Mouse (Mus musculus) CH12.LX (cell line): ENCODE data around the gene Sdccag8. TPM values are rescaled to one million over a fixed set of nuclear protein-coding genes. Genes with fewer than 3 reads are reported as not detected.
A peak's percentile ranks its signal among the peaks of the same experiment; 100 is the strongest.

ENCODE experiments used
- DNase-seq: peaks from one replicate; pipeline ENCODE4 v3.0.0-alpha.2; 2013; ENCODE audit errors: extremely low read depth
- H3K27ac ChIP-seq: 2 replicates; pipeline ENCODE4 v1.5.1; 2012; ENCODE audit warnings: low read depth, mild to moderate bottlenecking, control low read depth, moderate library complexity; ENCODE audit not compliant: insufficient read depth
- H3K27me3 ChIP-seq: replicated peaks from 2 replicates; pipeline ENCODE3; 2012; ENCODE audit warnings: inconsistent platforms
- H3K36me3 ChIP-seq, 2 experiments: replicated peaks in 1 of 2; 2 replicates each; pipeline versions ENCODE3 to v1.6.1; 2012; ENCODE audit warnings: inconsistent platforms in 1 of 2, low read length in 1 of 2, mild to moderate bottlenecking in 1 of 2, mixed read lengths in 1 of 2, moderate library complexity in 1 of 2; ENCODE audit not compliant: control insufficient read depth in 1 of 2, insufficient read depth in 1 of 2
- H3K4me1 ChIP-seq, 2 experiments: 2 replicates each; pipeline ENCODE4 v1.6.1; 2012; ENCODE audit warnings: inconsistent platforms in 1 of 2, moderate library complexity in 1 of 2; ENCODE audit not compliant: insufficient read depth in 2 of 2, control insufficient read depth in 1 of 2
- H3K4me2 ChIP-seq: 2 replicates; pipeline ENCODE4 v1.6.1; 2012; ENCODE audit warnings: low read depth, mild to moderate bottlenecking, control low read depth; ENCODE audit not compliant: poor library complexity, insufficient read depth, severe bottlenecking
- H3K4me3 ChIP-seq, 3 experiments: fragments of 150-350 bp in 1 of 3; sonication (generic) in 1 of 3; replicated peaks in 1 of 3; 2 replicates each; pipeline versions ENCODE3 to v1.5.1; 2011 to 2012; ENCODE audit warnings: low read depth in 2 of 3, low read length in 2 of 3, mild to moderate bottlenecking in 2 of 3, moderate library complexity in 2 of 3, control low read depth in 1 of 3, improper control_type of control experiment in 1 of 3, inconsistent platforms in 1 of 3, mixed read lengths in 1 of 3; ENCODE audit not compliant: poor library complexity in 1 of 3
- H3K79me2 ChIP-seq: replicated peaks from 2 replicates; pipeline ENCODE4 v1.6.1; 2012; ENCODE audit warnings: mild to moderate bottlenecking, moderate library complexity; ENCODE audit not compliant: control insufficient read depth, poor library complexity, insufficient read depth, severe bottlenecking; ENCODE audit errors: extremely low read depth
- H3K9ac ChIP-seq: 2 replicates; pipeline ENCODE4 v1.6.1; 2012; ENCODE audit warnings: low read depth, mild to moderate bottlenecking, control low read depth, moderate library complexity; ENCODE audit not compliant: insufficient read depth
- H3K9me3 ChIP-seq: replicated peaks from 2 replicates; pipeline ENCODE3; 2012; ENCODE audit warnings: low read length, inconsistent platforms, mixed read lengths
- CHD1 ChIP-seq: IDR thresholded peaks from 2 replicates; pipeline ENCODE4 v1.6.1; 2012; ENCODE audit warnings: low read depth, low read length, improper control_type of control experiment, inconsistent platforms
- CHD2 ChIP-seq: IDR thresholded peaks from 2 replicates; pipeline ENCODE4 v1.6.1; 2011; ENCODE audit warnings: low read length, improper control_type of control experiment
- E2F4 ChIP-seq: IDR thresholded peaks from 2 replicates; pipeline ENCODE4 v1.6.1; 2011; ENCODE audit warnings: low read depth, low read length, improper control_type of control experiment; ENCODE audit not compliant: insufficient replicate concordance
- ELF1 ChIP-seq: IDR thresholded peaks from 2 replicates; pipeline ENCODE4 v1.6.1; 2014; ENCODE audit warnings: low read depth, mild to moderate bottlenecking, inconsistent platforms, low read length, improper control_type of control experiment
- EP300 ChIP-seq: IDR thresholded peaks from 2 replicates; pipeline ENCODE4 v1.6.1; 2011; ENCODE audit warnings: low read length, improper control_type of control experiment
- ETS1 ChIP-seq: conservative IDR thresholded peaks from 2 replicates; pipeline ENCODE4 v1.6.1; 2012; ENCODE audit warnings: low read depth, mild to moderate bottlenecking, inconsistent platforms, low read length, improper control_type of control experiment, moderate library complexity
- HCFC1 ChIP-seq: IDR thresholded peaks from 2 replicates; pipeline ENCODE4 v1.6.1; 2012; ENCODE audit warnings: low read depth, mild to moderate bottlenecking, inconsistent platforms, low read length, improper control_type of control experiment
- MAFK ChIP-seq: IDR thresholded peaks from 2 replicates; pipeline ENCODE4 v1.6.1; 2011; ENCODE audit warnings: low read length, improper control_type of control experiment; ENCODE audit not compliant: insufficient replicate concordance
- MAX ChIP-seq: IDR thresholded peaks from 2 replicates; pipeline ENCODE4 v1.6.1; 2011; ENCODE audit warnings: low read length, improper control_type of control experiment
- MAZ ChIP-seq: IDR thresholded peaks from 2 replicates; pipeline ENCODE4 v1.6.1; 2012; ENCODE audit warnings: low read depth, mild to moderate bottlenecking, inconsistent platforms, low read length, improper control_type of control experiment, moderate library complexity
- MYC ChIP-seq: IDR thresholded peaks from 2 replicates; pipeline ENCODE4 v1.6.1; 2011; ENCODE audit warnings: low read depth, mild to moderate bottlenecking, improper control_type of control experiment, low read length
- NRF1 ChIP-seq: IDR thresholded peaks from 2 replicates; pipeline ENCODE4 v1.6.1; 2014; ENCODE audit warnings: low read depth, mild to moderate bottlenecking, inconsistent platforms, low read length, improper control_type of control experiment, moderate library complexity
- POLR2A ChIP-seq: IDR thresholded peaks from 2 replicates; pipeline ENCODE4 v1.6.1; 2011; ENCODE audit warnings: low read depth, mild to moderate bottlenecking, improper control_type of control experiment, low read length
- SIN3A ChIP-seq: IDR thresholded peaks from 2 replicates; pipeline ENCODE4 v1.6.1; 2012; ENCODE audit warnings: low read length, improper control_type of control experiment, inconsistent platforms
- TCF12 ChIP-seq: IDR thresholded peaks from 2 replicates; pipeline ENCODE4 v1.6.1; 2014; ENCODE audit warnings: low read depth, mild to moderate bottlenecking, inconsistent platforms, low read length, improper control_type of control experiment
- USF2 ChIP-seq: conservative IDR thresholded peaks from 2 replicates; pipeline ENCODE4 v1.6.1; 2011; ENCODE audit warnings: low read depth, low read length, improper control_type of control experiment
- ZMIZ1 ChIP-seq: IDR thresholded peaks from 2 replicates; pipeline ENCODE4 v1.6.1; 2012; ENCODE audit warnings: low read depth, mild to moderate bottlenecking, inconsistent platforms, low read length, improper control_type of control experiment
- ZNF384 ChIP-seq: IDR thresholded peaks from 2 replicates; pipeline ENCODE4 v1.6.1; 2012; ENCODE audit warnings: low read depth, low read length, improper control_type of control experiment, inconsistent platforms
- dilution Hi-C: fragments of 300-500 bp; cut with MboI; formaldehyde crosslinking; loops from 2 replicates; pipeline ENCODE4 v1.14.3; 2020; ENCODE audit warnings: low sequenced_read_pairs; ENCODE audit not compliant: extremely low pct_unique_long_range_greater_than_20kb, extremely low pct_ligation_motif_present
- in situ Hi-C: fragments of 300-500 bp; cut with MboI; formaldehyde crosslinking; loops from 3 replicates; pipeline ENCODE4 v1.14.3; 2019; ENCODE audit warnings: low sequenced_read_pairs, low pct_ligation_motif_present, low pct_unique_long_range_greater_than_20kb, mixed read lengths
- polyA plus RNA-seq: library from polyadenylated mRNA; unstranded; fragments of >175 nt; gene quantifications from 2 replicates; pipeline ENCODE4 v1.2.1, GENCODE M21; 2012; ENCODE audit warnings: low read depth; ENCODE audit not compliant: insufficient read length
- total RNA-seq, 2 experiments: library from RNA; depleted of rRNA; stranded (reverse); fragments of 300-350 nt in 1 of 2; fragments of >200 nt in 1 of 2; gene quantifications; 2 replicates each; pipeline ENCODE4 v1.2.3; 2012 to 2014

The Sdccag8 gene
- total and polyA plus RNA-seq, 3 experiments, result 10.7 to 18.7 (median 10.9) TPM

GRCm38 (mm10) chr1:176814036-176814420 lies 432 bp upstream of the Sdccag8 start, which contains the start of gene Cep170:
Gene Cep170 (minus strand): TSS chr1:176814067.
- 0 out of 2 replicates have a peak, but pooled peaks have one; percentile 40 for TF ChIP-seq MAZ
- no peak for TF ChIP-seq CHD2
- peak; percentile 75 for TF ChIP-seq HCFC1
- no peak for TF ChIP-seq MAFK
- no peak for TF ChIP-seq EP300
- no peak for TF ChIP-seq E2F4
- peak; percentile 50; the same call in 1 of the 2 replicates for TF ChIP-seq MYC
- peak; percentile 98 for TF ChIP-seq NRF1
- peak; percentile 43; the same call in 1 of the 2 replicates for TF ChIP-seq POLR2A
- no peak for TF ChIP-seq ZNF384
- peak; percentile 31; the same call in 1 of the 2 replicates for TF ChIP-seq ELF1
- TF ChIP-seq MAX, result peak; percentile 37; the same call in 1 of the 2 replicates
- no peak for TF ChIP-seq USF2
- TF ChIP-seq CHD1, result no peak
- no peak for TF ChIP-seq ZMIZ1
- peak; percentile 47; the same call in 1 of the 2 replicates for TF ChIP-seq TCF12
- TF ChIP-seq, all 38 proteins: peak for 8
- peak within 1 kb of the TSS; percentile 84 to 92 (median 91) for H3K4me3 ChIP-seq
- in situ Hi-C loops (no loop called here), dilution Hi-C loops (no loop called here)
- H3K27ac ChIP-seq, result peak within 1 kb of the TSS; percentile 78
- H3K9ac ChIP-seq, result peak within 1 kb of the TSS; percentile 70
- no peaks in the 10 kb centered on the region for H3K27me3 ChIP-seq
- H3K4me1 ChIP-seq, result peaks cover 16 to 52% of the 10 kb centered on the region in 2 experiments
- DNase-seq, result peak; percentile 84
- H3K9me3 ChIP-seq, result no peaks in the 10 kb centered on the region
- H3K36me3 ChIP-seq, result peaks cover 0 to 7% of the 10 kb centered on the region in 2 experiments
- peaks cover 32% of the 10 kb centered on the region for H3K79me2 ChIP-seq
- peak within 1 kb of the TSS; percentile 97 for H3K4me2 ChIP-seq

- H3K36me3 ChIP-seq, result peaks cover 0 to 9% of the 10 kb centered on the region in 2 experiments
- no peak overlapping the region for H3K9ac ChIP-seq
- peak overlapping the region in 1 of 3 experiments; percentile 92 for H3K4me3 ChIP-seq
- peak; percentile 47 for DNase-seq
- H3K27ac ChIP-seq, result no peak overlapping the region
- dilution Hi-C loops (no loop called here), in situ Hi-C loops (no loop called here)
- peaks cover 25% of the 10 kb centered on the region for H3K79me2 ChIP-seq
- TF ChIP-seq ETS1 (peak; percentile 18; the same call in 1 of the 2 replicates), SIN3A (0 out of 2 replicates have a peak, but pooled peaks have one; percentile 32), MYC (no peak), TCF12 (no peak), EP300 (peak; percentile 42; the same call in 1 of the 2 replicates)
- H3K27me3 ChIP-seq, result no peaks in the 10 kb centered on the region
- no peak overlapping the region for H3K4me2 ChIP-seq
- no peaks in the 10 kb centered on the region for H3K9me3 ChIP-seq
- H3K4me1 ChIP-seq, result peaks cover 17 to 52% of the 10 kb centered on the region in 2 experiments
Observed at GRCm38 (mm10) chr1:176816728-176817127, 2.3 kb downstream of the Sdccag8 start.
